Mouse (Mus musculus): ENCODE results near the gene Gigyf1.

- no peak for TF ChIP-seq CTCF (IDR thresholded peaks at IDR 0.05; ENCODE audit: control insufficient read depth, insufficient read depth, low read length)
- TF ChIP-seq POLR2A (IDR thresholded peaks at IDR 0.05; ENCODE audit: borderline replicate concordance, control insufficient read depth, low read depth, low read length), result no peak
Measured at GRCm38 (mm10) chr5:137529221-137529995, 11.1 kb downstream of the Gigyf1 start.
